Mouse (Mus musculus): Measurements from ENCODE around the gene St6galnac3.

The St6galnac3 gene

DNA sequence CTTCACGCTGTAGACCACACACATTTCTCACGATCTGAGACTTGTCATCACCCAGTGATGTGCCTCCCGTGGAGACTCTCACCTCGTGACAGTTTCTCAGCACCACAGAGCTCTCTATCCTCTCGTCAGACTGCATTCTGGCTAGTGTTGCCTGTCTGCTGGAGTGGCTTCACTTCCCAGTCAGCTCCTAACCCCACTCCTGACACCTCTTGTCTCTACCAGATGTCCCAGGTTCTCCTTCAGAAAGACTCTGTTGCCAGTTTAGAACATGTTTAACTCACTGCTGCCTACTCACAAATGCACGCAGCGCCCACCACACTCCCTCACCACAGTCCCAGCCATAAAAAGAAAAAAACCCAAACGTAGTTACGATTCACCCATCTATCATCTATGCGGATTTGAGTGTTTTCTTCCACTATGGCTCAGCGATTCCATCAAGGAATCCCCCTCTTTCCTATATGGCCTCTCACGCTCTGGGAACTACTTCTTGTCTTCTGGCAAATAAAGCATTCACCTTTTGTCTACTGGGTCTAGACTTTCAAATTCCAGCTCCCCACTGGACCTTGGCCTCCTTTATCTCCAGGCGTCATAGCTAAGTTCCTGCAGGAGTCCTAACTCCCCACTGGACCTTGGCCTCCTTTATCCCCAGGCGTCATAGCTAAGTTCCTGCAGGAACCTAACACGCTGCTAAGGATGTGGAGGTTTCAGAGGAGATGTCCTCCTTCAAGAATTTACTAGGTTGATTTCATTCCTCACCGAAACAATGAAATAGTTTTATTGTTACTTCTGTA is 371.5 kb downstream of the St6galnac3 start:
- DNase-seq (ENCODE audit: low spot score in 2 of 2) = peak; percentile 8 to 28

GRCm38 (mm10) chr3:153349981-153350380 is 375.0 kb downstream of the St6galnac3 start:
- no peak for DNase-seq (ENCODE audit: low spot score in 2 of 2)

DNA sequence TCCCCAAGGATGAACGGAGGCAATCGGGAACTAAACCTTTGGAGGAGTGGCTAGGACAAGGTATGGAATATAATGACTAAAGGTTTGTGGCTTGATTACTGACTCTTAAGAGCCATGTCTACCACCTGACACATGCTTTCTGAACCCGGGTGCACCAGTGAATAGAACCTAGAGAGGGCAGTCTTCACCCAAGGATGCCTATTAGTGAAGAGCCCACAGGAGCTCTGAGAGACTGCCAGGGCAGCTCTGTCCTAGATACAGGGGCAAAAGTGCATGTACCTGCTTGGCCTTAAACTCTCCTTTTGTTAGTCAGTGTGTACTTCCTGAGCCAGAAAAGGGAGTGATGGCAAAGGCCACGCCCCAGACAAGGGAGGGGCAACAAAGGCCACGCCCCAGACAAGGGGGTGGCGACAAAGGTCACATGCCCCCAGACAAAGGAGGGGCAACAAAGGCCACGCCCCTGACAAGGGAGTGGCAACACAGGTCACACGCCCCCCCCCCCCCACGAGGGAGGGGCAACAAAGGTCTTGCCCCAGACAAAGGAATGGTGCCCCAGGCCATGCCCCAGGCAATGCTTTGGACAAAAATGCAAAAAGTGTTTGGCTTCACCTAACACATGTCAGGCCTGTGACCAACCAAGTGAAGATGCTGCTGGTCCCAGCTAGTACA is 376.0 kb downstream of the St6galnac3 start:
- DNase-seq (ENCODE audit: low spot score in 2 of 2) = no peak

DNA sequence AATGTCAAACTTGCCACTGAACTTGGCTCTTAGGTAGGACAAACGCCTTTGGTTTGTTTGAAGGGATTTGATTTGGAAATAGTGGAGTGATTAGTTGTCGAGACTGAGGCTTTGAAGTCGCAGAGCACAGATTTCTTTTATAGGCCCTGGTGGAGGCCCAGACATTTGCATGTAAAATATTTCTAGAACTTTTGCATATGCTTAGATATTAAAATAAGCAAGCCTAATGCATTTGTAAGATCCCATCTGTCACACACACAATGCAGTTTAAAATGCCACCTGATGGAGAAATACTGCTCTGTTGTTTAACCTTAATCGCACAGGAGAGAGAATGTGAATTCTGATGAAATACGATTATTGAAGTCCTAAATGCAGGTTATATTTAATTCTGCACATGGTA is 380.0 kb downstream of the St6galnac3 start:
- no peak for DNase-seq (ENCODE audit: low spot score in 2 of 2)

GRCm38 (mm10) chr3:153339940-153340339 is 385.0 kb downstream of the St6galnac3 start:
- no peak for DNase-seq (ENCODE audit: low spot score in 2 of 2)

- peak in 1 of 2 experiments; percentile 24 for DNase-seq (ENCODE audit: low spot score in 2 of 2)
Observed at GRCm38 (mm10) chr3:153339091-153339490, 385.9 kb downstream of the St6galnac3 start.

DNA sequence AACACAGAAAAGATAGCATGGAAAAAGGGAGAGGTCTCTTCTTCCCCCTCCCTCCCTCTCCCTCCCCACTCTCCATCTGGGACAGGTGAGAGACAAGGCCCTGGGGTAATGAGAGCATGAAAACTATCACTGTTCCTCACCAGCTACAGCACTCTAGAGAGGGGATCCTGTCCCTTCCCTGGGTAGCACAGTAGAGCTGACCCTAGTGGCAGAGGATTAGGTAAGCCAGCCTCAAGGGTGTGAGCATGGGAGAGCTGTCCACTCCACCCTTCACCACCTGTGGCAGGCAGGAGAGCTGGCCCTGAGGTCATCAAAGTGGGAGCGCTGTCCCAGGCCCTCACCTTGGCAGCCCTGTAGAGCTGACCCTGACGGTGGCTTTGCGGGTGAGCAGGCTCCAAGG is 387.2 kb downstream of the St6galnac3 start:
- DNase-seq (ENCODE audit: low spot score in 2 of 2) = no peak

- DNase-seq (ENCODE audit: low spot score in 2 of 2) = no peak
Observed at GRCm38 (mm10) chr3:153337221-153337620, 387.8 kb downstream of the St6galnac3 start.

DNA sequence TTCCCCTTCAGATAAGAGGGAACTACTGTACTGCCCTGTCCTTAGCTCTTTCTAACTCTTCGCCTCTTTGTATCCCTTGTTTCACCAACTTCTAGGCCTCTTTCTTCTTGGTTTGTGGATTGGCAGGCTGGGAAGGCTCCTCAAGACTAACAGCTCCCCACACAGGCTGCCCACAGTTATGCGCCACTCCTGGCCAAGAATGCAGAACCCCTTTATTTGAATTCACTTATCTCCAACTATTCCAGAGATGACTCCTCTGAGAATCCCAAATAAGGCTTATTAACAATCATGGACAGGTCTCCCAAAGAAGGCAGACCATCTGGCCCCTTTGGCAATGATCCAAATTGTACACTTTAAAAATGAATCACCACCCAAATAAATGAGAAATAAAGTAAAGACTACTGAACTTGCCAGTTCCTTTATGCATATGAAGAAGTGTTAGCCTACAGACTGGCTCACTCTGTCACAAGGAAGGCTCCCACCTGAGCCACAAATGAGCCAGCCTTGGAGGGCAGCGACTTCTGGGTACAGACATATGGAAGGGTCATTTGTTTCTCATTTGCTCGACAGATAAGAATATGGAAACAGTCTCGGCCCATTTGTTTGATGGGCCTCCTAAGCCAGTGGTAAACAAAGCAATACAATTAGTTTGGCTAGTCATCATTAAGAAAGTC is 390.7 kb downstream of the St6galnac3 start:
- no peak for DNase-seq (ENCODE audit: low spot score in 2 of 2)

- DNase-seq (ENCODE audit: low spot score in 2 of 2) = no peak
Observed at GRCm38 (mm10) chr3:153324307-153324706, 400.7 kb downstream of the St6galnac3 start.

DNA sequence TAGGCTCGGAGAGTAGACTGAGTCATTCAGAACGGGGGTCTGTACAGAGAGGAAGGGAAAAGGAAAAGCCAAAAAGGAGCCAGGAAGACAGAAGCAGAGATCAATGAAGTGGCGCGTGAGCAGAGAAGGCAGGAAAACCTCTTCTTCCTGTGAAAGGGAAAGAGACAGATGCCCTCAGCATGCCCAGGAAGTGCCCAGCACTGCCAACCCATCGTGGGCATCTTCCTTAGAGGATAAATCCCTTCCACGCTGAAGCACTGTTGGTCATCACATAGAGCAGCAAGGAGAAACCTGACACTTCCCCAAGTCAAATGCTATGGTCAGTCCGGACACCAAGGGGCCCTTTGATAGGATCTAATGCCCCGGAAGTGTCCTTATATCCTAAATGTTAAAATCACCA is 401.5 kb downstream of the St6galnac3 start:
- no peak for DNase-seq (ENCODE audit: low spot score in 2 of 2)

- DNase-seq (ENCODE audit: low spot score in 2 of 2) = no peak
Observed at GRCm38 (mm10) chr3:153313583-153313982, 411.4 kb downstream of the St6galnac3 start.

DNA sequence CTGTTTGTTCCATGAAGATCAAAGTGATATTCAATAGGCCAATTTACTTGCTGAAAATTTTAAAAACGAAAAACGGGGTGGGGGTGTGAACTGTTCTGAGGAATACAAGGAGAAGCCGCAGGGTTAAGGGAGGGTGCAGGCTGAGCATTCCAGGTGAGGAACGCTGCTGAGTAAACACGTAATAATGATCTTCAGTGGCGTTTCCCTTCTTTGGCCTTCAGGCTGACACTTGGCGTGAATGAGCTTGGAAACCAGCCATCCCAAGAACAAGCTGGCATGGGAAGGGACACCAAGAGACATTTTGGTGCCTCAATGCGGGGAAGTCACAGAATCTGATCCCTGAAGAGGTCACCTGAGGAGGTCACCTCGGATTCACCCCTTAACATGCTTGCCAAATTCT is 411.8 kb downstream of the St6galnac3 start:
- no peak for DNase-seq (ENCODE audit: low spot score in 2 of 2)

DNA sequence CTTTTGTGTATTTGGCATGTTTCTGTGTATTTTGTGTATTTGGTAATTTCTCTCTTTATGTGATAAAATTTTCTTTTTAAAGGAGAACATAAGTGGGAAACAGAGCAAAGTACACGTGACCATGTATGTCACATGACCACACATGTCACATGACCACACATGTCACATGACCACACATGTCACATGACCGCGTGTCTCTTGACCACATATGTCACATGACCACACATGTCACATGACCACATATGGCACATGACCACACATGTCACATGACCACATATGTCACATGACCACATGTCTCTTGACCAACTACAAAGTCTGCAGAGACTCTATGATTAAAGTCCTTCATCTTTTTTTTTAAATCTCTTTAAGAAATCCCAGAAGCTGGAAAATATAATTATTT is 413.0 kb downstream of the St6galnac3 start:
- no peak for DNase-seq (ENCODE audit: low spot score in 2 of 2)

- no peak for DNase-seq (ENCODE audit: low spot score in 2 of 2)
Observed at GRCm38 (mm10) chr3:153308379-153308778, 416.6 kb downstream of the St6galnac3 start.

GRCm38 (mm10) chr3:153305153-153305552 is 419.8 kb downstream of the St6galnac3 start:
- DNase-seq (ENCODE audit: low spot score in 2 of 2) = no peak

GRCm38 (mm10) chr3:153302376-153302775 is 422.6 kb downstream of the St6galnac3 start:
- no peak for DNase-seq (ENCODE audit: low spot score in 2 of 2)

GRCm38 (mm10) chr3:153296375-153297068 is 428.5 kb downstream of the St6galnac3 start:
- peak in 1 of 2 experiments; percentile 28 for DNase-seq (ENCODE audit: low spot score in 2 of 2)

DNA sequence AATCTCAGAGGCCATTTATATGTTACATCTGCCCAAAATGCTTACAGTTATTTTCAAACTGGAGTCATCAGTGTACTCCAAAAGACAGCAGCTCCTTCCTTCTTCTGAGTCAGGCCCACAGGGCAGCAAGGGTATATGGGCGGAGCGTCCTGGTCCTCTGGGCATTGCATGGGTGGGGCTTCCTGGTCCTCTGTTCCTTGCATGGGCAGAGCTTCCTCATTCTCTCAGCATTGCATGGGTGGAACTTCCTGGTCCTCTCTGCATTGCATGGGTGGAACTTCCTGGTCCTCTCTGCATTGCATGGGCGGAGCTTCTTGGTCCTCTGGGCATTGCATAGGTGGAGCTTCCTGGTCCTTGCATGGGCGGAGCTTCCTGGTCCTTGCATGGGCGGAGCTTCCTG is 432.1 kb downstream of the St6galnac3 start:
- no peak for DNase-seq (ENCODE audit: low spot score in 2 of 2)

GRCm38 (mm10) chr3:153292363-153292762 is 432.6 kb downstream of the St6galnac3 start:
- DNase-seq (ENCODE audit: low spot score in 2 of 2) = no peak

DNA sequence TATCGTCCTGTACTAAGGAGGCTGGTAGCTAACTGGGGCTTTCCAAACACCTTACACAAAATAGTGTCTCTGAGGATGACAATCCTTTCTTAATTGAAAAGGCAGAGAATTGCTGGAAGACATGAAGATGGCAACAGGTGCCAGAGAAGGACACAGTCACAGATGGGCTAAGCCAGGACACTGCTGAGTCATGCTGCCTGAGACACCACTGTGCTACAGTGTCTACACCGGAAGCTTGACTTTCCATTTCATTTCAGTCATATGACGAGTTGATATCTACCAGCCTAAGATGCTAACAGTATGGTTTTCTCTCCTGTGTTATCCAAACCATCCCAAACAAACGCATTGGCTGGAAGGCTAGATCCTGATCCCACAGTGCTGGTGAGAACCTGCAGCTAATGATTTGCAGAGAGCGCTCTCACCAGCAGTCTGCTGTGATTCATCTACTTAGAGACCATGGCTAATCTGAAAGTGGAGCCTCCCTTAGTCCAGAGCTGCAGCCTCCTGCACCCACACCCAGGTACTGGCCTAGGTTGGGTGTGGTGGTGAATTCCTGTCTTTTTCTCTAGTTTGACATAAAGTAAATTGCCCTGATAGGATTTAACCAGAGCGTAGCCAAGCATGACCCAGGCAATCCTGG is 433.4 kb downstream of the St6galnac3 start:
- DNase-seq (ENCODE audit: low spot score in 2 of 2) = no peak

GRCm38 (mm10) chr3:153289971-153290370 is 435.0 kb downstream of the St6galnac3 start:
- DNase-seq (ENCODE audit: low spot score in 2 of 2) = no peak
